Mouse (Mus musculus): Measurements from ENCODE around the gene Ccl17.
"Not testable (repeated sequence)": the region's sequence is repeated elsewhere in the genome, so short reads cannot be mapped to it uniquely, and the experiment has no call there.

Gene Ccl17

DNA sequence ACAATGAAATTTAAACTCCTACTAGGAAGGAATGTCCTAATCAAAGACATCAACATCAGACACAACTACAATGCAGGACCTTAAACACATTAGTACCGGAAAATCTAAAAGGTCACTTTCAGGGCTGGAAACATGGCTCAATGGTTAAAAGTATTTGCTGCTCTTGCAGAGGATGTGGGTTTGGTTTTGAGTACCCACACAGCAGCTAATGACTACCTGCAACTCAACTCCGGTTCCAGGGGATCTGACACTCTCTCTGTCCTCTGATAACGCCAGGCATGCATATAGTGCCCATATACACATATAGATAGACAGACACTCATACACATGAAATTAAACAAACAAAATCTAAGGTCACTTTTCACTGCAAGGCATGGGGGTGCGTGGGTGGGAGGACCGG, 16.0 kb downstream of the Ccl17 start:
- no peak for DNase-seq (ENCODE audit: low read depth)

DNA sequence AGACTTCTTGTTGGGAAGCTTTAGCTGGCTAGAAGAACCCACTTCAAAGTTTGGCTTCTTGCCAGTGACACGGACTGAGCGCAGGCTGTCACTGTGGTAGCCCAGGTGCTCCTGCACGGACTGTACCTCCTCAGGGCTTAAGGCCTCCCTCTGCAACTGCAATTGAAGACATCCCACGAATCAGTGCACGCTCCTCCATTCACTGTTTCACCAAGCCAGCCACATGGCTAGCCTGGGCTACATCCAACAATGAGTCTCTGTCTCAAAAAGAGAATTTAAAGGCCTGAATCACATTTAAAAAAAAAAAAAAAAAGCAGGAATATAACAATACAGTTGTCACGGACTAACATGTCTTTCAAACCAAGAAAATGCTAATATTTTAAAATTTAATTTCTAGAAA, 18.0 kb downstream of the Ccl17 start:
- no peak for DNase-seq (ENCODE audit: low read depth)

DNA sequence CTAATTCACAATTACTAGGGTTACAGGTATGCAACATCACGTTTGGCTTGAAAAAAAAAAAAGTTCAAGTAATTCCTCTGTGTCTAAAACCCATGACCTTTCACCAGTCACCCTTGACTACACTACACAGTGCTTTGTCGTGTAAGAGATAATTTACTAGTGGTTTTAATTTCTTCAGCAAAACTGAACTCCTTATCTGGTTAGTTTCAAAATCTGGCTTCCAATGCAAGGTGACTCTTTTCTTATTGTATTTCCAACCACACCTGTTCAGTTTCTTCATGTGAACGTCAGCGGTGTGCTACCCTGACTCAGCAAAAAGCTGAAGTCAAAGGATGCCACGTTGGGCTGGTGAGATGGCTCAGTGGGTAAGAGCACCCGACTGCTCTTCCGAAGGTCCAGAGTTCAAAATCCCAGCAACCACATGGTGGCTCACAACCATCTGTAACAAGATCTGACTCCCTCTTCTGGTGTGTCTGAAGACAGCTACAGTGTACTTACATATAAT, 23.7 kb downstream of the Ccl17 start:
- DNase-seq (ENCODE audit: low read depth): not testable (repeated sequence)

DNA sequence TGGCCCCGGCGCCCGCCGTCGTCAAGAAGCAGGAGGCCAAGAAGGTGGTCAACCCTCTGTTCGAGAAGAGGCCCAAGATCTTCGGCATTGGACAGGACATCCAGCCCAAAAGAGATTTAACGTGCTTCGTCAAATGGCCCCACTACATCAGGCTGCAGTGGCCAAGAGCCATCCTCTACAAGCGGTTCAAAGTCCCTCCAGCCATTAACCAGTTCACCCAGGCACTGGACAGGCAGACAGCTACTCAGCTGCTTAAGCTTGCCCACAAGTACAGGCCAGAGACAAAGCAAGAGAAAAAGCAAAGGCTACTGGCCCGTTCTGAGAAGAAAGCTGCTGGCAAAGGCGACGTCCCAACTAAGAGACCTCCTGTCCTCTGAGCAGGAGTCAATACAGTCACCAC, 25.5 kb downstream of the Ccl17 start:
- DNase-seq (ENCODE audit: low read depth): not testable (repeated sequence)

DNA sequence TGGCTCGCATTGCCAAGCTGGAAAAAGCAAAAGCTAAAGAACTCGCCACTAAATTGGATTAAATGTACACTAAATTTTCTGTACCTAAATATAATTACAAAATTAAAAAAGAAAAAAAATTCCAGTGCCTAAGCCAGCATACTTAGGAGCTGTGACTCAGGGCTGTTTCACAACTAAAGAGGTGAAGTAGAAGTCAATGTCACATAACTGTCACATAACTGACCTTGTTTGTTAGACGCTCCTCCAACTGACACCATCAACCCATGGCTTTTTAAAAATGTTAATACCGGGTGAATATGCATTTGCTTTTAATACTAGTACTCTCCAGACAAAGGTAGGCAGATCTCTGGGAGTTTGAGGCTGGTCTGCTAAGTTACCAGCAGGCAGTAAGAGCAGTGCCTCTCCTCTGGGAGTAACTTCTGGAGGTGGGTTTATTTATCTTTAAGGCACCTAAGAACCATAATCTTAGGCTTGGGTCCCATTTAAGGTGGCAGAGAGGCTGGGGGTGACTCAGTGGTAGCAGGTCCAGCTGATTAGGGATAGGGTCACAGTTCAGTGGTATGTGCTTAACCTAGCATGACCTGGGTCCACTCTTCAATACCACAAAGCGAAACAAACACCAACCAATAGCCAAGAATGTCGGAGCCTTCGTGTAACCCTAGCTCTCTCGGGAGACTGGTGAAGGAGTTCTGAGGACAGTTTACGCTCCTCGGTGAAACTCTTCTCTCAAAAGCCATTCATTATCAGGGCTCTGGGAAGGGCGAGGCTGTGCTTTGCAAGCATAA, 26.4 kb downstream of the Ccl17 start:
- no peak for DNase-seq (ENCODE audit: low read depth)

DNA sequence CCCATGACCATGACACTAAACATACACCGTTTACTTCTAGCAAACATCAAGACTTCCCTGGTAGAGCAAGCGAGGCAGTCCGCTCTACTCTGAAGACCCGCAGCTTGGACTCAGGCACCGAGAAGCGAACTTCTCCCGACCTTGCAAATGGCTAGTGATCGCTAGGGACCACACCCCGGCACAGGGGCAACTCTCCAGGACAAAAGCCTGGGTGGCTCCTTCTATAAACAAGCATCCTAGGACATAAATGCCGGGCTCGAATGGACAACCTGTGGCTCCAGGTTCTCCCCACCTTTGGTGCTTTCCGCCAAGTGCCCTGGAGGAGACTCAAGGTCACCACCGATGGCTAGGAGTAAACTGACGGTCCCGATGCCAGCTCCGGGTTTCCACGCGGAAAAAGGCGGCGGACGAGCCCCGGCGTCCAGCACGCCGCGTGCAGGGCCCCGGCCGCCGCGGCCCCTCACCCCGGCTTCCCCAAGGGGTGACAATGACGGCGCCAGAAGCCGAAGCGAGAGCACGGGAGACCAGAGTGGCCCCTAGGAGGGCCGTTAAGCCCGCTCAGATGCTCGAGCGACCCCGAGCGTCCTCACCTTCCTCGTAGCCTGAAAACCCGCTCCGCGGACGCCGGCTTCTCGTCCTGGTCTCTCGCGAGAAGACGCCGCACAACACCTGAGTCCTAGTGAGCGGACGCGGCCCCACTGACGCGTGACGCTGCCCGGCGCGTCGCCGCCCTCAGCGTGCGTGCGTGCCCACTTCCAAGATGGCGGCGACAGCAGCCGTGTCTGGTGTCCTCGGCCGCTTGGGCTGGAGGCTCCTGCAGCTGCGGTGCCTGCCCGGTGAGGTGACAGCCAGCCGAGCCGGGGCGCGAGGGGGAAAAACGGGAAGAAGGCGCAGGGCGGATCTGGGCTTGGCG, 27.7 kb downstream of the Ccl17 start, which contains the start of the genes Coq9 and Ciapin1:
TSS of gene Coq9 (plus strand) at position 660 of the 913 bp plus-strand sequence.
TSS of gene Ciapin1 (minus strand) at position 697 of the 913 bp plus-strand sequence.
- DNase-seq (ENCODE audit: low read depth): peak; percentile 96

DNA sequence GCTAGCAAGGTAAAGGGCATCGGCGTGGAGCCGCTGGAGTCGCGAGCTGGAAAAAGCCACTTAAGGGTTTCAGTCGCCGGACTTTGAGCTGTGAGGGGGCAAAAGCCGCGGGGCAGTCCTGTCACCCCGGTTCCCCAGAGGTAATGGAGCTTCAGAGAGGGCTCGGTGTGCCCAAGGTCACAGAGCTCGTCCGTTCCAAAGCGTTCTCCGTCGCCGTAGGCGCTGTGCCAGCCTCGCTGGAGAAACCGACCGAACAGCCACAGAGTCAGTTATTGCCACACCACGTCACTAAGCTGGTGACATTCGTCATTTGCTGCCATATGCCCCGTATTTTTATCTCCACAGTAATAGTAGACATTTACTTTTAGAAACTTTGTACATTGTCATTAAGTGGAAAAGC, 28.3 kb downstream of the Ccl17 start:
- DNase-seq (ENCODE audit: low read depth): peak; percentile 63

DNA sequence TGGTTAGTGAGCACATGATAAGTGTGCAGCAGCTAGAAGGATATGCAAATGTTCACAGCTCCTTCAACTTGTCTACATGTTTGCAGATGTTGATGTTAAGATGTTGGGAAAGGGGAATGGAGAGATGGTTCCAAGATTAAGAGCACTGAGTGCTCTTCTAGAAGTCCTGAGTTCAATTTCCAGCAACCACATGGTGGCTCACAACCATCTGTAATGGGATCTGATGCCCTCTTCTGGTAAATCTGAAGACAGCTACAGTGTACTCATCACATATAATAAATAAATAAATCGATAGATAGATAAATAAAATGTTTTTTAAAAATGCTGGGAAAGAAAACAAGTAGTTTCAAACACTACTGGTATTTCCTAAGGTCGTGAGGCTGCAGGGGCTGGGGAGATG, 30.9 kb downstream of the Ccl17 start:
- DNase-seq (ENCODE audit: low read depth): no peak

DNA sequence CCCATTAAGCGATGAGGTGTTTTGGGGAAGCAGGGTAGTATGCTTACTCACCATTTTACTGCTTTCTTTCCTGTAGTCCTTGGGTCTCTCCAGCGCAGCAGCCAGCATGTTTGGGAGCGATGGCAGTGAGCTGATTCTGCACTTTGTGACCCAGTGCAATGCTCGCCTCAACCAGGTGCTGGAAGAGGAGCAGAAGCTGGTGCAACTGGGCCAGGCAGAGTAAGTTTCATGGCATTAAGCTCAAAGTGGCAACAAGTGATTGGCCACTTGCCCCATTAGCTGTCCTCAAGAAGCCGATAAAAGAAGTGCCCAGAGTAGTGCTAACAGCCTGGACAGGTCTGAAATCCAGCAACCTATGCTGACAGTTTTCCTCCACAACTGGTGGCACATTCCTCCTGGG, 39.8 kb downstream of the Ccl17 start:
- no peak for DNase-seq (ENCODE audit: low read depth)

DNA sequence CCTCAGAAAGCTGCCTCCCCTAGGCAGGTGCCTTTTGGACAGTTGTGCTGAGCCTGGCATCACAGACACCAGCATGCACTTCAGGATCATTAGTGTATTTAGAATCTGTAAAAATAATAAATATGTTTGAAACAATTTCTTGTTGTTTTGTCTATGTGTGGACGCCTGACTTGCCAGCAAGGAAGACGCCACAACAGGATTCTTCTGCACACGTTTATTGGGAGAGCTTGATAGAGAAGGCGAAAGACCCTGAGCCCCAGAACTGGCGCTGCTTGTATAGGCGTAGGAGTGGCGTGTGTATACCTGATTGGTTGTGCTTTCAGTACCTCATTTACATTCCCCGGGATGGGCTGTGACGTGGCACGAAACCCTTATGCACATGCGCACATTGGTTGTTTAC, 44.5 kb downstream of the Ccl17 start:
- not testable (repeated sequence) for DNase-seq (ENCODE audit: low read depth)

DNA sequence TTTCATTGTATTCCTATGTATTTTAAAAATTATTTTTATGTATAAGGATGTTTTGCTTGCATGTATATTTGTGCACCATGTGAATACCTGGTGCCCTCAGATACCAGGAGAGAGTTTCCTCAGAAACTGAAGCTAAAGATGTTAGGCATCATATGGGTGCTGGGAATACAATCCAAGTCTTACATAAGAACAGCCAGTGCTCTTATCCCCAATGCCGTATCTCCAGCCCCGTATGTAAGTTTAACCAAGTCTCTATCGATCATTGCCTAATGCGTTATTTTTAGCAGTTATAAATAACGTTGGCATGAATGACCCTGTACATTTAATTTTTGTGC, 46.7 kb downstream of the Ccl17 start:
- DNase-seq (ENCODE audit: low read depth): no peak

DNA sequence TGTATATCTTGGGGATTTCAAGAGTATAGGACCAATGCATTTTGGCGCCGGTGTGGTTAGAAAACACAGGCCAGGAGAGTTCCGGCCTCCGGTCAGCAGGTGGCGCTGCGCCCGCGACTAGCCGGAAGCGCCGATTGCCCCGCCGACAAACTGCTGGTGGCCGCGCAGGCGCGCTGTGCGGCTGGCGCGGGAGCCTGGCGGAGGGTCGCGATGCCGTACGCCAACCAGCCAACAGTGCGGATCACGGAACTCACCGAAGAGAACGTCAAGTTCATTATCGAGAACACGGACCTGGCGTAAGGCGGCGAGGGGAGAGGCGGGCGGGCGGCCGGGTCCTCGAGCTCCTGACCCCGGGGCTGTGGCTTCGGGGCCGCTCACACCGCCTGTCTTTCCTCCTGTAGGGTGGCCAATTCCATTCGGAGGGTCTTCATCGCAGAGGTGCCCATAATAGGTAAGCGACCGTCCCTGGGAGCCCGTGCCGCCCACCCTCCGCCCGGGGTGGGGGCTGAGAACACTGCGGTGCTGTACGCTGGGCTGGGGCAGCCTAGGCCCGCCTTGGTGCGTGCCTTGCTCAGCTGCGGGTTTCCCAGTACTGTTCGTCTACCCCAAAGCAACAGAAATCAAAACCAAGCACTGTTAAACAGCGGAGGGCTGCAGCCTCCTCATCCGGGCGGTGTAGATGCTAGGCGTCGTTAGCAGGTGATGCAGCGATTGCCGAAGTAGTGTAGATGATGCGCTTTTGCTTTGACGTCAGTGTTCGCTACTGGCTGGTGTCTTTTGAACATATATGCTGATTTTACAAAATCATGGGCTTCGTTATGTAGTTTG, 47.3 kb downstream of the Ccl17 start, which contains the start of gene Polr2c:
TSS of gene Polr2c (plus strand) at position 105 of the 828 bp plus-strand sequence.
- DNase-seq (ENCODE audit: low read depth): peak; percentile 79

DNA sequence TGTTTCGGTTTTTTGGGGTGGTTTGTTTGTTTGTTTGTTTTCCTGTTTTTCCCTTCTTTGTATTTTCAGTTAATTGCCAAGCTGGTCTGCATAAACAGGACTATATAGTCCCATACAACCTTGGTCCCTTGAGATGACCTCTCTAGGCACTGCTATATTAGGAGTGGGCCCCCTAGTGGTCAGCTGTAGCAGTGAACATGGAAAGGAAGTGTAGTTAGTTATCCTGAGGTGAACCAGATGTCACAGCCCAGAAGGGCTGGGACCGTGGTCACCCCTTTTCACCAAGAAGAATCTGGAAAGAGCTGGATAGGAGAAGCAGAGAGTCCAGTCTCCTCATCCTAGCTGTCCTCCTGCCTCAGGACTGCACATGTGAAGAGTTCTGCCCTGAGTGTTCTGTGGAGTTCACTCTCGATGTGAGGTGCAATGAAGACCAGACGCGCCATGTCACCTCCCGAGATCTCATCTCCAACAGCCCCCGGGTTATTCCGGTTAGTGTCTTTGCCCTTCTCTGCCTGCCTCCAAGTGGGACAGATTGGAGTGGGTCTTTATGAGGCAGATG, 51.2 kb downstream of the Ccl17 start:
- peak; percentile 66 for DNase-seq (ENCODE audit: low read depth)

All from c-Kit-positive CD71-positive TER-119-negative erythroid progenitor cells, embryonic 14.5 days (primary cell).